In the genomic region with DNA sequence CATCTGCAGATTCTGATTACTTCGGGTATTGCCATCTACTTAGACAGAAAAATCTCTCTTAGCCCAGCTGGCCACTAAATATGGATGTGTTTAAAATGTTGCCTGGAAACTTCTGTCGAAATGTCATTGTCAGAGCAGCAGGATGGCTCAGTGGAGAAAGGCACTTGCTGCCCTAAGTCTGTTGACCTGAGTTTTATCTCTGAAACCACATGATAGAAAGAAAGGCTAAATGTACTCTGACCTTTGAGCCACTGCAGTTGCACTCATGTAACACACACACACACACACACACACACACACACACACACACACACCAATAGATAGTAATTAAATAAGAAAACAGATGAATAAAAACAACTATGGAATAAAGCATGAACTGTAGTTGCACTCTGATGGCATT, we compare ENCODE assay signal across 42 mouse cellular contexts. TPM values are rescaled to one million over a fixed set of nuclear protein-coding genes. Genes with fewer than 3 reads are reported as not detected.
"Had no signal": no experiment of that assay in that cellular context is flagged by ENCODE, and none has a peak within 500 bp of the region (broad histone marks: within the 10 kb centered on the region; RNA-seq: fewer than 3 reads in every experiment).

No protein-coding gene starts in this region.

- H3K4me2 ChIP-seq: limb, embryonic 12.5 days; limb, embryonic 13.5 days; limb, embryonic 15.5 days; liver, embryonic 11.5 days; liver, embryonic 13.5 days; liver, embryonic 15.5 days; lung, embryonic 14.5 days; lung, embryonic 15.5 days; midbrain, embryonic 11.5 days; midbrain, embryonic 12.5 days; midbrain, embryonic 13.5 days; midbrain, embryonic 15.5 days; neural tube, embryonic 12.5 days had no signal

- DNase-seq: left cerebral cortex, postnatal 4 days; liver; liver, embryonic 13.5 days; liver, postnatal 0 days; lung, adult 18-20 months; lung, adult 2 months; lung, embryonic 14.5 days; lung, postnatal 10 days; lung, postnatal 14 days; lung, postnatal 36 days; lung, postnatal 4 days; midbrain, embryonic 14.5 days had no signal

- H3K9ac ChIP-seq: limb, embryonic 12.5 days; limb, embryonic 13.5 days; limb, embryonic 15.5 days; liver, embryonic 13.5 days; liver, embryonic 14.5 days; liver, embryonic 15.5 days; liver, postnatal 0 days; lung, embryonic 14.5 days; lung, embryonic 15.5 days; midbrain, embryonic 12.5 days; midbrain, embryonic 13.5 days; midbrain, embryonic 15.5 days; neural tube, embryonic 12.5 days had no signal

- H3K4me1 ChIP-seq: limb, embryonic 10.5 days; limb, embryonic 12.5 days; limb, embryonic 13.5 days; limb, embryonic 15.5 days; liver, embryonic 13.5 days; liver, embryonic 15.5 days; lung, embryonic 15.5 days; megakaryocyte, embryonic 14.5 days; midbrain, embryonic 10.5 days; midbrain, embryonic 12.5 days; midbrain, embryonic 13.5 days; midbrain, embryonic 15.5 days; neural tube, embryonic 12.5 days had no signal

- H3K4me3 ChIP-seq: limb, embryonic 10.5 days; limb, embryonic 12.5 days; limb, embryonic 13.5 days; limb, embryonic 15.5 days; liver, embryonic 13.5 days; liver, embryonic 15.5 days; lung, embryonic 15.5 days; megakaryocyte, embryonic 14.5 days; midbrain, embryonic 10.5 days; midbrain, embryonic 12.5 days; midbrain, embryonic 13.5 days; midbrain, embryonic 15.5 days; myocyte; neural tube, embryonic 12.5 days had no signal

- H3K27ac ChIP-seq: limb, embryonic 10.5 days; limb, embryonic 12.5 days; limb, embryonic 13.5 days; limb, embryonic 15.5 days; liver, embryonic 13.5 days; liver, embryonic 14.5 days; liver, embryonic 15.5 days; lung, embryonic 15.5 days; macrophage; midbrain, embryonic 10.5 days; midbrain, embryonic 12.5 days; midbrain, embryonic 13.5 days; midbrain, embryonic 15.5 days; neural tube, embryonic 12.5 days had no signal

- H3K27me3 ChIP-seq: limb, embryonic 12.5 days; limb, embryonic 13.5 days; limb, embryonic 15.5 days; liver, embryonic 13.5 days; liver, embryonic 15.5 days; lung, embryonic 15.5 days; megakaryocyte, embryonic 14.5 days; midbrain, embryonic 12.5 days; midbrain, embryonic 13.5 days; midbrain, embryonic 15.5 days; neural tube, embryonic 12.5 days had no signal

- H3K9me3 ChIP-seq: limb, embryonic 10.5 days; limb, embryonic 12.5 days; limb, embryonic 13.5 days; limb, embryonic 15.5 days; liver, embryonic 13.5 days; liver, embryonic 15.5 days; lung, embryonic 15.5 days; midbrain, embryonic 10.5 days; midbrain, embryonic 12.5 days; midbrain, embryonic 13.5 days; midbrain, embryonic 15.5 days; neural tube, embryonic 12.5 days had no signal

- ATAC-seq: liver, postnatal 0 days; lung, postnatal 0 days; midbrain, embryonic 13.5 days; midbrain, embryonic 15.5 days; midbrain, embryonic 16.5 days had no signal

- H3K36me3 ChIP-seq: limb, embryonic 10.5 days; limb, embryonic 12.5 days; limb, embryonic 13.5 days; limb, embryonic 15.5 days; liver, embryonic 13.5 days; liver, embryonic 15.5 days; lung, embryonic 15.5 days; midbrain, embryonic 10.5 days; midbrain, embryonic 12.5 days; midbrain, embryonic 13.5 days; midbrain, embryonic 15.5 days; neural tube, embryonic 12.5 days had no signal

RNA-seq across cellular contexts. Expression of a gene that starts 52.3 kb away (rescaled TPM):
- total RNA-seq: left cerebral cortex, postnatal 36 days; left cerebral cortex, postnatal 4 days; megakaryocyte progenitor cell, adult 5-6 weeks; megakaryocyte, adult 5-6 weeks; megakaryocyte-erythroid progenitor cell, adult 5-6 weeks; midbrain, postnatal 0 days; monocyte, adult 5-6 weeks had no signal
- polyA plus RNA-seq: limb, embryonic 10.5 days; limb, embryonic 11.5 days; limb, embryonic 12.5 days; limb, embryonic 13.5 days; limb, embryonic 14.5 days; limb, embryonic 15.5 days; liver, embryonic 11.5 days; liver, embryonic 13.5 days; liver, embryonic 14.5 days; liver, embryonic 15.5 days; liver, embryonic 16.5 days; liver, postnatal 0 days; lung, adult 2 months; lung, embryonic 14.5 days; lung, embryonic 15.5 days; lung, embryonic 16.5 days; lung, postnatal 0 days; macrophage; midbrain, embryonic 10.5 days; midbrain, embryonic 11.5 days; midbrain, embryonic 12.5 days; midbrain, embryonic 13.5 days; midbrain, embryonic 14.5 days; midbrain, embryonic 15.5 days; midbrain, embryonic 16.5 days; midbrain, postnatal 0 days; myocyte; neural tube, embryonic 11.5 days; neural tube, embryonic 12.5 days had no signal
